Mouse (Mus musculus): ENCODE data around the gene Slain2. TPM values are rescaled to one million over a fixed set of nuclear protein-coding genes. Genes with fewer than 3 reads are reported as not detected.
A peak's percentile ranks its signal among the peaks of the same experiment; 100 is the strongest.
"Not testable (repeated sequence)": the region's sequence is repeated elsewhere in the genome, so short reads cannot be mapped to it uniquely, and the experiment has no call there.

Slain2 gene
- polyA plus RNA-seq, 1 experiment from 2014 or later: 20.5 TPM

- no peaks in the 10 kb centered on the region for H3K4me1 ChIP-seq (ENCODE audit: control insufficient read depth, insufficient read depth, low read length)
- H3K36me3 ChIP-seq (ENCODE audit: control insufficient read depth, insufficient read depth, low read length): no peaks in the 10 kb centered on the region
- no peak overlapping the region for H3K27ac ChIP-seq (ENCODE audit: low read depth, low read length)
- H3K9ac ChIP-seq (ENCODE audit: low read length): peak overlapping the region; percentile 55
- 0 out of 2 replicates have a peak, but pooled peaks cover 4% of the 10 kb centered on the region for H3K27me3 ChIP-seq (replicated peaks; ENCODE audit: control insufficient read depth, insufficient read depth, low read length)
- DNase-seq (ENCODE audit: low spot score) (no peak), ATAC-seq (no peak)
- no peaks in the 10 kb centered on the region for H3K9me3 ChIP-seq (replicated peaks; ENCODE audit: control insufficient read depth, low read length)
- WGBS: 47% methylated on average over 5 of the region's 5 CpGs
- peak overlapping the region; percentile 37; the same call in 1 of the 2 replicates for H3K4me3 ChIP-seq (ENCODE audit: low read depth, low read length)
- H3K4me2 ChIP-seq (ENCODE audit: low read length): peak overlapping the region; percentile 67; the same call in 1 of the 2 replicates
Observed at GRCm38 (mm10) chr5:73007582-73007959, 93.5 kb downstream of the Slain2 start.

DNA sequence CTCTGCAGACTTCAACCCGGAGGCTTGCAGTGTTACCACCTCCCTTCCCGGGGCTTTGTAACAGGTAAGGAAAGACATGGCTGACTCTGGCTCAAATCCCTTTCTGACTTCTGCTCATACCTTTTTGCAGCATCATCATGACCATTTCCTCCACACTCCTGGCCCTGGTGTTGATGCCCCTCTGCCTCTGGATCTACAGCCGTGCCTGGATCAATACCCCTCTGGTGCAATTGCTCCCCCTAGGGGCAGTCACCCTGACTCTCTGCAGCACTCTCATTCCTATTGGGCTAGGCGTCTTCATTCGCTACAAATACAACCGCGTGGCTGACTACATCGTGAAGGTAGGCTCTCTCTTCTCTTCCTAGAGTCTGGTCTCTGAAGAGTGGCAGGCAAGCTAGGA, 94.1 kb downstream of the Slain2 start:
- not testable (repeated sequence) for H3K4me1 ChIP-seq (ENCODE audit: control insufficient read depth, insufficient read depth, low read length); H3K36me3 ChIP-seq (ENCODE audit: control insufficient read depth, insufficient read depth, low read length); H3K4me2 ChIP-seq (ENCODE audit: low read length); DNase-seq (ENCODE audit: low spot score); H3K27me3 ChIP-seq (replicated peaks; ENCODE audit: control insufficient read depth, insufficient read depth, low read length); H3K4me3 ChIP-seq (ENCODE audit: low read depth, low read length); ATAC-seq; H3K27ac ChIP-seq (ENCODE audit: low read depth, low read length); H3K9me3 ChIP-seq (replicated peaks; ENCODE audit: control insufficient read depth, low read length); H3K9ac ChIP-seq (ENCODE audit: low read length)
- WGBS: 27% methylated on average over 8 of the region's 8 CpGs

GRCm38 (mm10) chr5:73011806-73012205, 97.7 kb downstream of the Slain2 start:
- H3K4me3 ChIP-seq (ENCODE audit: low read depth, low read length); ATAC-seq: not testable (repeated sequence)
- WGBS: 90% methylated on average over 12 of the region's 16 CpGs

GRCm38 (mm10) chr5:73012884-73013610, 98.9 kb downstream of the Slain2 start:
- peak overlapping the region; percentile 59 for H3K4me2 ChIP-seq (ENCODE audit: low read length)
- H3K9ac ChIP-seq (ENCODE audit: low read length); H3K9me3 ChIP-seq (replicated peaks; ENCODE audit: control insufficient read depth, low read length); H3K27ac ChIP-seq (ENCODE audit: low read depth, low read length); H3K4me1 ChIP-seq (ENCODE audit: control insufficient read depth, insufficient read depth, low read length); H3K36me3 ChIP-seq (ENCODE audit: control insufficient read depth, insufficient read depth, low read length); H3K27me3 ChIP-seq (replicated peaks; ENCODE audit: control insufficient read depth, insufficient read depth, low read length): not testable (repeated sequence)
- ATAC-seq (peak; percentile 80), DNase-seq (ENCODE audit: low spot score) (peak; percentile 23)
- H3K4me3 ChIP-seq (ENCODE audit: low read depth, low read length): peak overlapping the region; percentile 34; the same call in 1 of the 2 replicates
- 25% methylated on average over 23 of the region's 27 CpGs for WGBS

More at GRCm38 (mm10) chr5:73011806-73012205, 97.7 kb downstream of the Slain2 start:
- not testable (repeated sequence) for H3K9ac ChIP-seq (ENCODE audit: low read length); DNase-seq (ENCODE audit: low spot score); H3K36me3 ChIP-seq (ENCODE audit: control insufficient read depth, insufficient read depth, low read length); H3K9me3 ChIP-seq (replicated peaks; ENCODE audit: control insufficient read depth, low read length); H3K27me3 ChIP-seq (replicated peaks; ENCODE audit: control insufficient read depth, insufficient read depth, low read length); H3K4me1 ChIP-seq (ENCODE audit: control insufficient read depth, insufficient read depth, low read length); H3K27ac ChIP-seq (ENCODE audit: low read depth, low read length); H3K4me2 ChIP-seq (ENCODE audit: low read length)

- WGBS: 2% methylated on average over 32 of the region's 65 CpGs
- Histone ChIP-seq H3K4me3 (ENCODE audit: low read depth, low read length) (peak overlapping the region; percentile 34), H3K9ac (ENCODE audit: low read length) (peak overlapping the region; percentile 54; the same call in 1 of the 2 replicates), H3K4me2 (ENCODE audit: low read length) (peak overlapping the region; percentile 59)
- not testable (repeated sequence) for H3K9me3 ChIP-seq (replicated peaks; ENCODE audit: control insufficient read depth, low read length); DNase-seq (ENCODE audit: low spot score); H3K4me1 ChIP-seq (ENCODE audit: control insufficient read depth, insufficient read depth, low read length); H3K27me3 ChIP-seq (replicated peaks; ENCODE audit: control insufficient read depth, insufficient read depth, low read length); H3K36me3 ChIP-seq (ENCODE audit: control insufficient read depth, insufficient read depth, low read length); H3K27ac ChIP-seq (ENCODE audit: low read depth, low read length)
- ATAC-seq: peak; percentile 77
Observed at GRCm38 (mm10) chr5:73013611-73014287, 99.6 kb downstream of the Slain2 start.

DNA sequence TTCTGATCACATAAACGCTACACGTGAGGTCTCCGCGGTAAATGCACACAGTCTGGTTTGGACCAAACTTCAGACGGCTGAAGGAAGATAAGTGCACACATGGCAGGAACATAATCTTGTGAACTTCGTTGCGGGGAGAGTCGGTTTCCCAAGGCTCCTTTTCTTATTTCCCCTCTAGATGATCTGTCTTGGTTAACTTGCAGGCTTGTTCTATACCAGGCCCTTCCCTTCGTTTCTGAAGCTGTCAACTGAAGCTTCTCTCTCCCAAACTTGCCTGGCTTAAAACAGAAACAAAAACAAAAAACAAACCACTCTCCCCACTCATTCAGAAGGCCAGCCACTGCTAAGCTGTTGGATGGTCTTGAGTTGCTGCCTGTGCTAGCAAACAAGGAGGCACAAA, 100.6 kb downstream of the Slain2 start:
- no peaks in the 10 kb centered on the region for H3K27me3 ChIP-seq (replicated peaks; ENCODE audit: control insufficient read depth, insufficient read depth, low read length)
- no peak overlapping the region for H3K9ac ChIP-seq (ENCODE audit: low read length)
- no peak for DNase-seq (ENCODE audit: low spot score)
- no peak overlapping the region for H3K27ac ChIP-seq (ENCODE audit: low read depth, low read length)
- 59% methylated on average over 9 of the region's 9 CpGs for WGBS
- no peaks in the 10 kb centered on the region for H3K4me1 ChIP-seq (ENCODE audit: control insufficient read depth, insufficient read depth, low read length)
- H3K36me3 ChIP-seq (ENCODE audit: control insufficient read depth, insufficient read depth, low read length): no peaks in the 10 kb centered on the region
- no peak for ATAC-seq
- H3K9me3 ChIP-seq (replicated peaks; ENCODE audit: control insufficient read depth, low read length): no peaks in the 10 kb centered on the region
- no peak overlapping the region for H3K4me2 ChIP-seq (ENCODE audit: low read length)
- no peak overlapping the region for H3K4me3 ChIP-seq (ENCODE audit: low read depth, low read length)

- H3K27ac ChIP-seq (ENCODE audit: low read depth, low read length): no peak overlapping the region
- no peak for ATAC-seq
- H3K36me3 ChIP-seq (ENCODE audit: control insufficient read depth, insufficient read depth, low read length): peaks cover 61% of the 10 kb centered on the region
- WGBS: 92% methylated on average over 13 of the region's 13 CpGs
- H3K9ac ChIP-seq (ENCODE audit: low read length): no peak overlapping the region
- DNase-seq (ENCODE audit: low spot score): no peak
- H3K27me3 ChIP-seq (replicated peaks; ENCODE audit: control insufficient read depth, insufficient read depth, low read length): no peaks in the 10 kb centered on the region
- no peaks in the 10 kb centered on the region for H3K9me3 ChIP-seq (replicated peaks; ENCODE audit: control insufficient read depth, low read length)
- H3K4me3 ChIP-seq (ENCODE audit: low read depth, low read length): no peak overlapping the region
- H3K4me2 ChIP-seq (ENCODE audit: low read length): no peak overlapping the region
- H3K4me1 ChIP-seq (ENCODE audit: control insufficient read depth, insufficient read depth, low read length): no peaks in the 10 kb centered on the region
Observed at GRCm38 (mm10) chr5:73023801-73024200, 109.7 kb downstream of the Slain2 start.
